ENCODE assay signal across 18 mouse cellular contexts in the genomic region with DNA sequence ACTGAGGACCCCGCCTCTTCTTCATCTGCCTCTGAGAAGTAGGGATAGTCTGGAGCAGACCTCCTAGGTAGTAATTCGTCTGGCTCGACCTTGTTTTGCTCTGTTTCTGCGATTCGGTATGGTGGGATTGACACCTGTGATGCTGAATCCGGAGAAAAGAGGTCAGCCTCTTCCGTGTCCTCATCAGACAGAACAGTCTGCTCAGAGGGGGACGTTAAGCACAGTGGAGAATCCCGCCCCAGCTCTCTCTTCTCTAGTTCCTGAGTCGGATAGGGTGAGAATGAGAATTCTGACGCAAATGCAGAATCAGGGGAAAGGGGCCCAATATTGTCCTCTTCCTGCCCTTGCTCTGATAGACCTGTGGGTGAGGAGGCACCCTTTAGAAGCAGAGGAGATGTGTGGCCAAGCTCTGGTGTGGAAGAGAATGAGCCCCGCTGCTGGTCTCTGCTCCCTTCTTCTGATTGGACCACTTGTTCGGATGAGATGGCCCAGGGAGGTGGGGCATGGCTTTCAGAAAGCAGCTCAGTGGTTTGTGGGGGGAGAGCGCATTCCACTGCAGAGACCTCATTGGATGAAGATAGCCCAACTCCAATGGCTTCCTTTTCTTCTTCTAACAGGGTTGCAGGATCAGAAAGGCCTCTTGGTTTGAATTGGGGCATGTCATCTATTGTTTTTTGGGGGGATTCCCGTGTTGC. TPM values are rescaled to one million over a fixed set of nuclear protein-coding genes. Genes with fewer than 3 reads are reported as not detected.
DNase-seq lines count a peak whose midpoint lies in the region; ATAC-seq and TF ChIP-seq lines count a peak whose summit lies in the region.
"Had no signal": no experiment of that assay in that cellular context is flagged by ENCODE, and none has a peak within 500 bp of the region (broad histone marks: within the 10 kb centered on the region; RNA-seq: fewer than 3 reads in every experiment).

No protein-coding gene starts in this region.

- H3K36me3 ChIP-seq in spleen, adult 2 months (ENCODE audit: control insufficient read depth, insufficient read depth, low read length) = no peaks in the 10 kb centered on the region; the same call in 1 of the 2 replicates
- no peaks in the 10 kb centered on the region for H3K36me3 ChIP-seq in intestine, embryonic 15.5 days
- H3K36me3 ChIP-seq in neural tube, embryonic 15.5 days = no peaks in the 10 kb centered on the region
- H3K36me3 ChIP-seq: limb, embryonic 12.5 days had no signal

- H3K4me1 ChIP-seq in spleen, adult 2 months (ENCODE audit: control insufficient read depth, insufficient read depth, insufficient read length) = peaks cover 29% of the 10 kb centered on the region
- no peaks in the 10 kb centered on the region for H3K4me1 ChIP-seq in intestine, embryonic 15.5 days (replicated peaks)
- H3K4me1 ChIP-seq in neural tube, embryonic 15.5 days = no peaks in the 10 kb centered on the region
- H3K4me1 ChIP-seq: limb, embryonic 12.5 days had no signal

- TF ChIP-seq POLR2A in spleen, adult 2 months (IDR thresholded peaks at IDR 0.05; ENCODE audit: low read depth, low read length) = no peak

- no peak for ATAC-seq in intestine, embryonic 15.5 days
- ATAC-seq in neural tube, embryonic 15.5 days (ENCODE audit: low FRiP score) = no peak
- ATAC-seq: forebrain, embryonic 16.5 days; hindbrain, postnatal 0 days had no signal

- no peak for DNase-seq in spleen, adult 2 months (ENCODE audit: low read depth in 1 of 2, low spot score in 2 of 2)
- no peak for DNase-seq in spleen, postnatal 14 days (ENCODE audit: low spot score in 2 of 2)
- DNase-seq in T-cell, adult 2 months (ENCODE audit: low spot score) = peak; percentile 20
- DNase-seq in thymus, adult 18-20 months = peak; percentile 10 to 28
- no peak for DNase-seq in adrenal gland, adult 18-20 months (ENCODE audit: low spot score in 2 of 2)
- DNase-seq: adrenal gland, postnatal 25 days; heart, postnatal 4 days; kidney, adult 8-10 months; lung, postnatal 10 days; right cerebral cortex, postnatal 4 days had no signal

- no peak for TF ChIP-seq CTCF in spleen, adult 2 months (IDR thresholded peaks at IDR 0.05; ENCODE audit: extremely low read depth, insufficient read depth, insufficient read length, insufficient replicate concordance)

- no peaks in the 10 kb centered on the region for H3K27me3 ChIP-seq in spleen, adult 2 months (ENCODE audit: control insufficient read depth, insufficient read depth, low read length)
- no peaks in the 10 kb centered on the region for H3K27me3 ChIP-seq in intestine, embryonic 15.5 days (replicated peaks)
- no peaks in the 10 kb centered on the region for H3K27me3 ChIP-seq in neural tube, embryonic 15.5 days (replicated peaks)
- H3K27me3 ChIP-seq: limb, embryonic 12.5 days had no signal

- H3K27ac ChIP-seq in spleen, adult 2 months (ENCODE audit: insufficient read depth, low read length) = peak overlapping the region; percentile 77
- H3K27ac ChIP-seq in intestine, embryonic 15.5 days = no peak overlapping the region
- H3K27ac ChIP-seq in neural tube, embryonic 15.5 days (replicated peaks) = no peak overlapping the region
- H3K27ac ChIP-seq: hindbrain, postnatal 0 days; limb, embryonic 12.5 days; liver, embryonic 14.5 days had no signal

- no peaks in the 10 kb centered on the region for H3K9me3 ChIP-seq in intestine, embryonic 15.5 days
- no peaks in the 10 kb centered on the region for H3K9me3 ChIP-seq in neural tube, embryonic 15.5 days (replicated peaks)
- H3K9me3 ChIP-seq: limb, embryonic 12.5 days had no signal

- H3K4me2 ChIP-seq in intestine, embryonic 15.5 days (replicated peaks) = no peak overlapping the region
- H3K4me2 ChIP-seq in neural tube, embryonic 15.5 days = no peak overlapping the region
- H3K4me2 ChIP-seq: limb, embryonic 12.5 days had no signal

- 53% methylated on average over 15 of the region's 15 CpGs for WGBS in spleen, adult 2 months
- 92% methylated on average over 15 of the region's 15 CpGs for WGBS in intestine, embryonic 15.5 days
- 93% methylated on average over 15 of the region's 15 CpGs for WGBS in neural tube, embryonic 15.5 days

- no peak overlapping the region for H3K9ac ChIP-seq in intestine, embryonic 15.5 days
- no peak overlapping the region for H3K9ac ChIP-seq in neural tube, embryonic 15.5 days (replicated peaks)
- H3K9ac ChIP-seq: limb, embryonic 12.5 days; liver, embryonic 14.5 days had no signal

- peak overlapping the region; percentile 14; the same call in 1 of the 2 replicates for H3K4me3 ChIP-seq in spleen, adult 2 months (ENCODE audit: extremely low read depth, insufficient read depth, insufficient read length)
- H3K4me3 ChIP-seq in intestine, embryonic 15.5 days (replicated peaks) = no peak overlapping the region
- H3K4me3 ChIP-seq in neural tube, embryonic 15.5 days (replicated peaks) = no peak overlapping the region
- H3K4me3 ChIP-seq: erythroblast, embryonic 14.5 days; limb, embryonic 12.5 days had no signal

RNA-seq across cellular contexts. Expression of a gene that starts 49.3 kb away (rescaled TPM):
- polyA plus RNA-seq in spleen, adult 2 months (2012; rRNA removed) = 0.12 and 0.13 TPM in 2 replicates
- total RNA-seq in adrenal gland, adult 18-20 months (2021) = under 1 TPM; 0.20 to 0.99 TPM
- 0.04 and 0.08 TPM in 2 replicates for polyA plus RNA-seq in intestine, embryonic 15.5 days (2015; fragmentation: Nextera tagmentation; extraction: Ambion mirVana)
- 0.19 and 0.20 TPM in 2 replicates for polyA plus RNA-seq in neural tube, embryonic 15.5 days (2015; fragmentation: Nextera tagmentation; extraction: Ambion mirVana)
- total RNA-seq: common myeloid progenitor, adult 5-6 weeks had no signal
- polyA plus RNA-seq: erythroblast, embryonic 14.5 days had no signal

Comparison
In these comparisons a context has a peak if more than half of its experiments do, and no peak if none do; other contexts are left out.
1. DNase-seq: peak in T-cell, adult 2 months (single experiment) and thymus, adult 18-20 months (2 of 2); none in spleen, adult 2 months (0 of 2), spleen, postnatal 14 days (0 of 2) and adrenal gland, adult 18-20 months (0 of 2).